Mouse (Mus musculus) E14TG2a.4 (cell line): ENCODE results near the gene Morc1.

ENCODE experiments used
- CTCF ChIP-seq: conservative IDR thresholded peaks from 2 replicates; pipeline ENCODE4 v1.5.1; 2014; ENCODE audit warnings: low read length
- POU5F1 ChIP-seq: IDR thresholded peaks from 2 replicates; pipeline ENCODE4 v1.6.1; 2014; ENCODE audit warnings: low read length, borderline replicate concordance

DNA sequence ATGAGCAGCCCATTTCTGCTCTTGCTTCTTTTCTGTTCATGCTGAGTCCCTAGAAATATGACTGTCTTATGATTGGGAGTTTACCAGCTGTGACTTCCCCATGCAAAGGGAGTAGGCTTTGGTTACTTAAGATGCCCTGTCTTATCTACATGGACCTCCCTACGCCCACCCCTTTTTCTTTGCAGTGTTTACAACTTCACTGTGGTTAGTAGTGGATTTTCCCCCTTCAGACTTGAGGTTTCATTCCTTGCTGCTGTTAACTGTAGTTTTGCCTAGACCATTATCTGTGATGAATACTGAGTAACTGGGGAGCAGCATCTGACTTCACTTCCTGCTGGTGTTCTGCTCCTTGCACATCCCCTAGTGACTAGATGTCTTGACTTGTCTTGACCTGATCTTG is 247.0 kb downstream of the Morc1 start:
- TF ChIP-seq CTCF = no peak
- TF ChIP-seq POU5F1 = no peak
